Mouse (Mus musculus) kidney, adult 2 months (tissue): ENCODE measurements at regions not wholly inside any gene's neighbourhood (a gene's known extent, or its start where the extent isn't known, plus 50 kb on each side); places are given as distances from the start of the nearest gene placed in this dataset.

ENCODE experiments used
- CTCF ChIP-seq: fragments of 200-500 bp; conservative IDR thresholded peaks from 2 replicates; pipeline ENCODE4 v1.5.1; 2011; ENCODE audit warnings: low read depth, mild to moderate bottlenecking, control low read depth, low read length, moderate library complexity, mixed read lengths; ENCODE audit not compliant: insufficient read depth, insufficient read length
- POLR2A ChIP-seq: fragments of 200-500 bp; IDR thresholded peaks from one replicate; pipeline ENCODE4 v1.6.1; 2011; ENCODE audit warnings: low read depth, low read length, control low read depth

GRCm38 (mm10) chr4:71454811-71455210, 303.0 kb downstream of the Gm11232 start:
- no peak for TF ChIP-seq CTCF
- TF ChIP-seq POLR2A = no peak
